Mouse (Mus musculus) intestine, postnatal 0 days (tissue): ENCODE results near the gene Cd300c. TPM values are rescaled to one million over a fixed set of nuclear protein-coding genes. Genes with fewer than 3 reads are reported as not detected.

Experiments used
- ATAC-seq: fragments of 200-750 bp; cut with Nextera tagmentation; 2 replicates; pipeline ENCODE4 v1.8.0; 2017; ENCODE audit warnings: mild to moderate bottlenecking, moderate TSS enrichment, moderate library complexity
- H3K27ac ChIP-seq: fragments of 300-500 bp; sonication (generic); 2 replicates; pipeline ENCODE4 v1.5.1; 2014; ENCODE audit warnings: mild to moderate bottlenecking, low read depth, low read length, moderate library complexity
- H3K27me3 ChIP-seq: fragments of 300-500 bp; sonication (generic); replicated peaks from 2 replicates; pipeline ENCODE4 v1.6.1; 2014; ENCODE audit warnings: low read length, mixed read lengths; ENCODE audit not compliant: control insufficient read depth, insufficient read depth
- H3K36me3 ChIP-seq: fragments of 300-500 bp; sonication (generic); 2 replicates; pipeline ENCODE4 v1.6.1; 2014; ENCODE audit warnings: mild to moderate bottlenecking, moderate library complexity; ENCODE audit not compliant: control insufficient read depth, insufficient read depth
- H3K4me1 ChIP-seq: fragments of 300-500 bp; sonication (generic); replicated peaks from 2 replicates; pipeline ENCODE4 v1.6.1; 2014; ENCODE audit warnings: antibody characterized with exemption, low read length, mixed read lengths; ENCODE audit not compliant: control insufficient read depth, insufficient read depth
- H3K4me2 ChIP-seq: fragments of 300-500 bp; sonication (generic); replicated peaks from 2 replicates; pipeline ENCODE4 v1.6.1; 2014; ENCODE audit warnings: low read depth, mild to moderate bottlenecking, moderate library complexity
- H3K4me3 ChIP-seq: fragments of 300-500 bp; sonication (generic); 2 replicates; pipeline ENCODE4 v1.5.1; 2014; ENCODE audit warnings: low read depth, low read length
- H3K9ac ChIP-seq: fragments of 300-500 bp; sonication (generic); 2 replicates; pipeline ENCODE4 v1.6.1; 2014; ENCODE audit warnings: mild to moderate bottlenecking, low read depth, low read length
- H3K9me3 ChIP-seq: fragments of 300-500 bp; sonication (generic); 2 replicates; pipeline ENCODE4 v1.6.1; 2016; ENCODE audit warnings: mixed run types; ENCODE audit not compliant: control insufficient read depth
- CTCF ChIP-seq: sonication (generic); IDR thresholded peaks from 2 replicates; pipeline ENCODE4 v1.5.1; 2016; ENCODE audit warnings: low read depth, mild to moderate bottlenecking, control low read depth, antibody characterized with exemption, moderate library complexity
- WGBS: fragments of 180-500 bp; shearing (Covaris S2); extraction: QIAGEN DNeasy Blood & Tissue Kit; methylation state at CpG from one replicate; pipeline ENCODE4 v1.1.7; 2014; 5-methylcytosine and 5-hydroxymethylcytosine counted together
- polyA plus RNA-seq: library from polyadenylated mRNA; unstranded; fragments of >200 nt; fragmentation: Nextera tagmentation; extraction: Ambion mirVana; gene quantifications from 2 replicates; pipeline ENCODE4 v1.2.1, GENCODE M21; 2015

Gene Cd300c
- polyA plus RNA-seq, 1 experiment from 2014 or later, result not detected

GRCm38 (mm10) chr11:114908086-114908485 lies 60.9 kb downstream of the Cd300c start:
- Histone ChIP-seq H3K27ac (no peak overlapping the region), H3K9ac (no peak overlapping the region), H3K27me3 (no peaks in the 10 kb centered on the region), H3K4me3 (no peak overlapping the region), H3K36me3 (no peaks in the 10 kb centered on the region), H3K4me2 (no peak overlapping the region), H3K4me1 (no peaks in the 10 kb centered on the region), H3K9me3 (no peaks in the 10 kb centered on the region)
- WGBS, result 53% methylated on average over 4 of the region's 4 CpGs
- TF ChIP-seq CTCF, result no peak
- ATAC-seq, result no peak

DNA sequence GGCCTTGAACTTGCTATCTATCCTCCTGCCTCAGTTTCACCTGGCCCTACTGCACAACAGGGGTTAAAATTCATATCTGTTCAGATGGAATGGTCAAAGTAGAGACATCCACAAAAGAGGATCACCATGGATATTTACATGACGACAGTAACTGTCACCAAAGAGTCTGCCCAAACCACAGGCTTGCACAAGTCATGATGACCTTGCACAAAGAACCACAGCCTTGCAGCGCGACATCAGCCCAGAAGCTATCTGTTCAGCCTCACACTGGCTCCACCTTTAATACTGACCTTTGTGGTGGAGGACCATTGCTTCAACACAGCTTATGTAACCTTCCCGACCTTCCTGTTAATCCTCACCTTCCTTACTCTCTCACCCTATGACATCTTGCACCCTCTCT lies 61.4 kb downstream of the Cd300c start:
- Histone ChIP-seq H3K9ac (no peak overlapping the region), H3K27ac (no peak overlapping the region), H3K4me2 (no peak overlapping the region), H3K27me3 (no peaks in the 10 kb centered on the region), H3K9me3 (no peaks in the 10 kb centered on the region), H3K36me3 (no peaks in the 10 kb centered on the region), H3K4me1 (no peaks in the 10 kb centered on the region), H3K4me3 (no peak overlapping the region)
- no peak for ATAC-seq
- TF ChIP-seq CTCF, result no peak
- WGBS, result 77% methylated on average over 4 of the region's 4 CpGs

Other genes starting within 250 kb of the Cd300c start
- 0.12 and 0.22 TPM in 2 replicates for gene Dnaic2, start 241.7 kb downstream of the Cd300c start, polyA plus RNA-seq
- gene Kif19a, start 203.8 kb downstream of the Cd300c start, polyA plus RNA-seq, result 0.21 and 0.67 TPM in 2 replicates
- 0.14 and 0.20 TPM in 2 replicates for gene Btbd17, start 173.2 kb downstream of the Cd300c start, polyA plus RNA-seq
- gene Gpr142, start 170.2 kb downstream of the Cd300c start, polyA plus RNA-seq, result not detected in 2 replicates
- gene Gprc5c, start 118.0 kb downstream of the Cd300c start, polyA plus RNA-seq, result 2.3 and 2.8 TPM in 2 replicates
- 2.2 and 2.3 TPM in 2 replicates for gene Cd300a, start 79.1 kb downstream of the Cd300c start, polyA plus RNA-seq
- gene Cd300lb, start 34.8 kb downstream of the Cd300c start, polyA plus RNA-seq, result 0.07 and 0.14 TPM in 2 replicates
- gene Cd300ld, start 20.8 kb upstream of the Cd300c start, polyA plus RNA-seq, result 0.10 TPM in 2 replicates
- gene Cd300c2, start 32.7 kb upstream of the Cd300c start, polyA plus RNA-seq, result 3.2 and 3.6 TPM in 2 replicates
- not detected in 2 replicates for gene Cd300ld2, start 47.0 kb upstream of the Cd300c start, polyA plus RNA-seq
- gene Cd300ld4, start 57.9 kb upstream of the Cd300c start, polyA plus RNA-seq, result not detected in 2 replicates
- gene Cd300ld5, start 68.6 kb upstream of the Cd300c start, polyA plus RNA-seq, result not detected in 2 replicates
- not detected in 2 replicates for gene Cd300ld3, start 79.3 kb upstream of the Cd300c start, polyA plus RNA-seq
- 0.09 and 0.13 TPM in 2 replicates for gene Cd300e, start 93.0 kb upstream of the Cd300c start, polyA plus RNA-seq
- 3.7 and 3.9 TPM in 2 replicates for gene Rab37, start 122.3 kb upstream of the Cd300c start, polyA plus RNA-seq
- 1.1 and 1.3 TPM in 2 replicates for gene Cd300lf, start 164.8 kb upstream of the Cd300c start, polyA plus RNA-seq
- 679 and 754 TPM in 2 replicates for gene Slc9a3r1, start 194.2 kb upstream of the Cd300c start, polyA plus RNA-seq
- gene Tmem104, start 218.3 kb upstream of the Cd300c start, polyA plus RNA-seq, result 19.2 and 20.1 TPM in 2 replicates
- 35.0 and 35.7 TPM in 2 replicates for gene Nat9, start 218.7 kb upstream of the Cd300c start, polyA plus RNA-seq